Mouse (Mus musculus) cerebellum, adult 2 months (tissue): ENCODE results near the gene Tmem150c.

Experiments
- CTCF ChIP-seq: fragments of 200-500 bp; IDR thresholded peaks from 2 replicates; pipeline ENCODE4 v1.5.1; 2011; ENCODE audit warnings: low read depth, mild to moderate bottlenecking, control low read depth, low read length, moderate library complexity, borderline replicate concordance; ENCODE audit not compliant: insufficient read depth
- POLR2A ChIP-seq: fragments of 200-500 bp; IDR thresholded peaks from 2 replicates; pipeline ENCODE4 v1.6.1; 2011; ENCODE audit warnings: low read length, control low read depth, borderline replicate concordance; ENCODE audit not compliant: insufficient read depth

GRCm38 (mm10) chr5:100055866-100056369 lies 103.7 kb downstream of the Tmem150c start:
- no peak for TF ChIP-seq CTCF
- no peak for TF ChIP-seq POLR2A
